Mouse (Mus musculus) limb, embryonic 15.5 days (tissue): ENCODE results near the gene Fam133b. TPM values are rescaled to one million over a fixed set of nuclear protein-coding genes. Genes with fewer than 3 reads are reported as not detected.
"Not testable (repeated sequence)": the region's sequence is repeated elsewhere in the genome, so short reads cannot be mapped to it uniquely, and the experiment has no call there.

Experiments used
- ATAC-seq: fragments of 200-750 bp; cut with Nextera tagmentation; 2 replicates; pipeline ENCODE4 v1.8.0; 2017; ENCODE audit warnings: low read depth, moderate TSS enrichment; ENCODE audit not compliant: insufficient number of reproducible peaks, low FRiP score, low TSS enrichment
- H3K27ac ChIP-seq: fragments of 300-500 bp; sonication (generic); 2 replicates; pipeline ENCODE4 v1.5.1; 2015; ENCODE audit warnings: moderate library complexity, mild to moderate bottlenecking, inconsistent platforms
- H3K27me3 ChIP-seq: fragments of 300-500 bp; sonication (generic); 2 replicates; pipeline ENCODE4 v1.6.1; 2015; ENCODE audit warnings: inconsistent platforms
- H3K36me3 ChIP-seq: fragments of 300-500 bp; sonication (generic); 2 replicates; pipeline ENCODE4 v1.6.1; 2015; ENCODE audit warnings: inconsistent platforms
- H3K4me1 ChIP-seq: fragments of 300-500 bp; sonication (generic); 2 replicates; pipeline ENCODE4 v1.6.1; 2015; ENCODE audit warnings: inconsistent platforms
- H3K4me2 ChIP-seq: fragments of 300-500 bp; sonication (generic); 2 replicates; pipeline ENCODE4 v1.6.1; 2015; ENCODE audit warnings: mild to moderate bottlenecking, inconsistent platforms
- H3K4me3 ChIP-seq: fragments of 300-500 bp; sonication (generic); 2 replicates; pipeline ENCODE4 v1.5.1; 2015; ENCODE audit warnings: mild to moderate bottlenecking, inconsistent platforms
- H3K9ac ChIP-seq: fragments of 300-500 bp; sonication (generic); 2 replicates; pipeline ENCODE4 v1.6.1; 2015; ENCODE audit warnings: inconsistent platforms
- H3K9me3 ChIP-seq: fragments of 300-500 bp; sonication (generic); 2 replicates; pipeline ENCODE4 v1.6.1; 2016; ENCODE audit warnings: inconsistent platforms
- WGBS: fragments of 180-500 bp; shearing (Covaris S2); methylation state at CpG from one replicate; pipeline ENCODE4 v1.1.7; 2015; 5-methylcytosine and 5-hydroxymethylcytosine counted together
- polyA plus RNA-seq: library from polyadenylated mRNA; unstranded; fragments of >200 nt; fragmentation: Nextera tagmentation; extraction: Ambion mirVana; gene quantifications from 2 replicates; pipeline ENCODE4 v1.2.1, GENCODE M21; 2015

The Fam133b gene
- polyA plus RNA-seq, 1 experiment from 2014 or later: 26.4 TPM

DNA sequence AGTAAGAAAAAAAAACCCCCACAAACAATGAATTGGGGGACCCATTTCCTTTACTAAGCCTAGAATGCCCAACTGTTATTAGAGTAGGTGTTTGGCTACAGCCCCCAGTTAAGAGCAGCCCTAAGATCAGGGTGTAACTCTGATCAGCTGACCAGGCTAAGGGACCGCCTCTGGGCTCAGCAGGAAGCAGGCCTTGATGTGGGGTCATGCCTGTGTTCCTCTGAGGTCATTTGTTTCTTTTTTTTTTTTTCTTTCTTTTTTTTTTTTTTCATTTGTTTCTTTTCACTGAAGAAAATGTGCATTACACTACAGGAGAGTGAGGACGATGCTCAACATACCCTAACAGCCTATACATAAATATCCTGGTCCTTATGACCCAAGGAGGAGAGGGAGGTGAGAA is 34.3 kb downstream of the Fam133b start:
- Histone ChIP-seq H3K9me3 (no peaks in the 10 kb centered on the region), H3K4me3 (no peak overlapping the region), H3K27me3 (no peaks in the 10 kb centered on the region), H3K9ac (no peak overlapping the region), H3K4me2 (no peak overlapping the region), H3K4me1 (no peaks in the 10 kb centered on the region), H3K36me3 (peaks cover 88% of the 10 kb centered on the region), H3K27ac (no peak overlapping the region)
- WGBS: 95% methylated on average over 2 of the region's 2 CpGs
- ATAC-seq: no peak

DNA sequence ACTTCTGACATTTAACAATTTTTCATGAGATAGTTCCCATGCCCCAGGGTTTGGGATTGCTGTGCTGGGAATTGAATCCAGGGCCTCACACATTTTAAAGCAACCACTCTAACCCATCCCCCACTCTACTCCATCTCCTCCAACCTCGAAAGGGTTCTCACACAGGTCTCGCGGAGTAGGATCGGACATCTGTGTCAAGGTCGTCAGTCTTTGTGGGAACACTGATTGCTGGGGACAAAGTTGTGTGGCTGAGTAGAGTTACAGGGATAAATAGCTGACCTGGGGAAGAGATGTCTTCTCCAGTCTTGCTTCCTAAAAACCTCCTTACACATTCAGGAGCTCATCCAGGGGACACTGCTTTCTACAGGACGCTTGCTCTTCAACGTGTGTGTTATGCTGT is 35.4 kb downstream of the Fam133b start:
- 92% methylated on average over 7 of the region's 7 CpGs for WGBS

DNA sequence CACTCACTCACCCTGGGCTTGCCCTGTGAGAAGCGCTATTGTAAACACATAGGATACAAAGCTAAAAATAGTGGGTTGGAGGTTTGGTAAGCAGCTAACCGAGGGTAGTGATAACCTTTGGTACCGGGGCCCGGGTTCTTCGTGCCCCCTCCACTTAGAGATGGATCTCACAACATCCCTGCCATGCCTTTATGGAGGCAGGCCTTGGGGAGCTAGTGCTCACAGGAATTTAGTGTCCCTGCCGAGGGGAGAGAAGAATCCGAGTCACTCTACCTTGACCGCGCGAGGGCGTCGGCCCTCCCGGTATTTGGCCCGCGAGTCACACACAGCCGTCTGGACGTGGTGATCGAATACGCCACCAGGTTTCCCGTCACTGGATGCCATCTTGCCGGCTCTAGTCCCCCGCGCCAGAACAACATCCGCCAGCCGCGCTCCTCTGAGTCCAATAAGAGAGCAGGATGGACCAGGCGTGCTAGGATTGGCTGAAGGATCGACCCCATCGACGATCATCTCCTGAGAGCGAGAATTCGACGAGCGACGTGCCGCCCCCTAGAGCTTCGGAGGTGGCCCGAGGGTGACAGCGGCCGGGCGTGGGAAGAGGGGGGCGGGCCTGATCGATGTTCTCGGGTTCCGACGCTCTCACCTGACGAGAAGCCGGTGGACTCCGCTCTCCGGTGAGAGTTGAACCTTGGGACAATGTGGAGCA is 52.2 kb downstream of the Fam133b start, which contains the start of gene Pex1:
Gene Pex1, plus strand, starts transcription at position 374 of the 706 bp plus-strand sequence.
- Histone ChIP-seq H3K4me2 (peak within 1 kb of the TSS; percentile 79), H3K4me3 (peak within 1 kb of the TSS; percentile 84), H3K27me3 (no peaks in the 10 kb centered on the region), H3K9me3 (no peaks in the 10 kb centered on the region), H3K9ac (peak within 1 kb of the TSS; percentile 57), H3K4me1 (peaks cover 15% of the 10 kb centered on the region), H3K36me3 (peaks cover 12% of the 10 kb centered on the region), H3K27ac (peak within 1 kb of the TSS; percentile 78)
- under 1% methylated on average over 50 of the region's 50 CpGs for WGBS
- ATAC-seq: peak; percentile 99

More for the DNA sequence above, 35.4 kb downstream of the Fam133b start:
- Histone ChIP-seq H3K9ac (no peak overlapping the region), H3K4me3 (no peak overlapping the region), H3K36me3 (peaks cover 87% of the 10 kb centered on the region), H3K4me1 (no peaks in the 10 kb centered on the region), H3K27me3 (no peaks in the 10 kb centered on the region), H3K9me3 (no peaks in the 10 kb centered on the region), H3K4me2 (no peak overlapping the region), H3K27ac (no peak overlapping the region)
- no peak for ATAC-seq

DNA sequence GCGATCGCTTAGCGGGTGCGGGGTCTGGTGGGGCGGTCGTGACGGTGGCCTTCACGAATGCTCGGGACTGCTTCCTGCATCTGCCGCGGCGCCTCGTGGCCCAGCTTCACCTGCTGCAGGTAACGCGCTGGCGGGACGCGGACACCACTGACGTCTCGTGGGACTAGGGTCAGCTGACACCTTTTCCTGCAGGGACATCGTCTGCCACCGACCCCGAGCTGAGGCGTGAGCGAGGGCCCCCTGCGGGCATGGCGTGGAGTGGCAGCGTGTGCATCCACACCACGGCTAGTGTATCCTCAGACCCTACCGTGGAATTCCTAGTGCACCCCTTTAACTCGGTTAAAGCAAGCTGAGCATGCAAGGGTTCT is 52.8 kb downstream of the Fam133b start, which contains the start of gene Rbm48:
Gene Rbm48, minus strand, starts transcription at position 187 of the 368 bp plus-strand sequence.
- Histone ChIP-seq H3K9me3 (no peaks in the 10 kb centered on the region), H3K4me3 (peak within 1 kb of the TSS; percentile 84), H3K4me2 (peak within 1 kb of the TSS; percentile 79), H3K27me3 (no peaks in the 10 kb centered on the region), H3K4me1 (peaks cover 15% of the 10 kb centered on the region), H3K27ac (peak within 1 kb of the TSS; percentile 78), H3K9ac (peak within 1 kb of the TSS; percentile 57), H3K36me3 (peaks cover 7% of the 10 kb centered on the region)
- ATAC-seq: peak; percentile 74; the same call in 1 of the 2 replicates
- WGBS: under 1% methylated on average over 31 of the region's 31 CpGs

DNA sequence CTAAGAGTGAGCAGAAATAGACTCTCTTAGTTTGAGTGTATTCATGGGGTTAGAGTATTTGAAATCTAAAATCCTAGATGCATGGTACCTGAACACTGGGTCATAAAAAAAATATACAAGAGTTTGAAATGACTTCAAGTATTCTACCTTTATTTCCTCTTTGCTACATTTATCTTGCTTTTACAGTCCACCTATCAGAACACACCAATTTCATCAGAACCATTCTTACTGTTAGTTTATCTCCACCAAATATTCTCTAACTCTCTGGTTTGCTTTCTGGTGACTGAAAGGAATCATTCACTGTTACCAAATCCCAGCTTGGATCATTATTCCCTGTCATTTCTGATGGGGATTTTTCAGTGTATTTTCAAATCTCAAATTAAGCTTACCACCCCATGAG is 53.5 kb downstream of the Fam133b start:
- Histone ChIP-seq H3K27me3 (no peaks in the 10 kb centered on the region), H3K36me3 (no peaks in the 10 kb centered on the region; the same call in none of the 2 replicates), H3K9me3 (no peaks in the 10 kb centered on the region), H3K9ac (no peak overlapping the region), H3K27ac (no peak overlapping the region), H3K4me3 (peak overlapping the region; percentile 84), H3K4me2 (peak overlapping the region; percentile 79), H3K4me1 (peaks cover 15% of the 10 kb centered on the region)
- ATAC-seq: no peak

DNA sequence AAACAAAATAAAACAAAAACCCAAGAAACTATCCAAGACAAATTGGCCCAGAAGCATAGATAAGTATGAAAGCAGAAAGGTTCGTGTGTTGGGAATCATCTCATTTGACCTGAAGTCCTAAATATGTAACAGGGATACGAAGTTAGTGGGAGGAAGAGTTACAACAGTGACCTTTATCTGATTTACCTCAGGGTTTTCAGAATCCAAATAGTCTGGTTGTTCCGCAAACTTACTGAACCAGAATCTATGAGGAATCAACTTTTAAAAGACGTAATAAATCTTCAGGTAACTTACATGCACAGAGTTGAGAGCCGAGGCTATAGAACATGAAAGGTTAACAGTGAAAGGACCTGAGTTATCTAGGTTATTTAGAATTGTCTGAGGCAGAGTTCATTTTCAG is 55.1 kb downstream of the Fam133b start:
- 85% methylated on average over 5 of the region's 5 CpGs for WGBS
- Histone ChIP-seq H3K4me1 (peaks cover 15% of the 10 kb centered on the region), H3K4me3 (no peak overlapping the region), H3K27me3 (no peaks in the 10 kb centered on the region), H3K27ac (no peak overlapping the region), H3K9me3 (no peaks in the 10 kb centered on the region), H3K9ac (no peak overlapping the region), H3K36me3 (peaks cover 1% of the 10 kb centered on the region), H3K4me2 (no peak overlapping the region)
- no peak for ATAC-seq

DNA sequence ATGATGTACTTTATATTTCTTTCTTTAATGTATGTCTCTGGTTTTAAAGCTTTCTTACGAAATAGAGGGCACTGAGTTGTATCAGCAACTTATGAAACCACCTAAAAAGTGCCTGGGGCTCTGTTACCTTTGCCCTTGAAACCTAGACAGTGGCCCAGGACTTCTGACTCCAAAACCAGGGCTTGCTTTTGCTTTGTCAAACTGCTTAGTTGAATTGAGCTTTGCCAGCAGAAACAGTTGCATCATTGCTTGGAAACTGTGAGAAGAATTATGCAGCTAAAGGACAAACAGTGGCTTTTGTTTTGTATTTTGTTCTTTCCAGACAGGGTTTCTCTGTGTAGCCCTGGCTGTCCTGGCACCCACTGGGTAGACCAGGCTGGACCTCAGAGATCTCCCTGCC is 56.7 kb downstream of the Fam133b start:
- H3K27ac ChIP-seq: no peak overlapping the region
- H3K36me3 ChIP-seq: peaks cover 8% of the 10 kb centered on the region
- no peak for ATAC-seq
- H3K27me3 ChIP-seq: no peaks in the 10 kb centered on the region
- H3K4me1 ChIP-seq: peaks cover 6% of the 10 kb centered on the region
- H3K4me3 ChIP-seq: no peak overlapping the region
- no peak overlapping the region for H3K9ac ChIP-seq
- no peak overlapping the region for H3K4me2 ChIP-seq
- H3K9me3 ChIP-seq: no peaks in the 10 kb centered on the region
- 82% methylated on average over 1 of the region's 1 CpGs for WGBS

DNA sequence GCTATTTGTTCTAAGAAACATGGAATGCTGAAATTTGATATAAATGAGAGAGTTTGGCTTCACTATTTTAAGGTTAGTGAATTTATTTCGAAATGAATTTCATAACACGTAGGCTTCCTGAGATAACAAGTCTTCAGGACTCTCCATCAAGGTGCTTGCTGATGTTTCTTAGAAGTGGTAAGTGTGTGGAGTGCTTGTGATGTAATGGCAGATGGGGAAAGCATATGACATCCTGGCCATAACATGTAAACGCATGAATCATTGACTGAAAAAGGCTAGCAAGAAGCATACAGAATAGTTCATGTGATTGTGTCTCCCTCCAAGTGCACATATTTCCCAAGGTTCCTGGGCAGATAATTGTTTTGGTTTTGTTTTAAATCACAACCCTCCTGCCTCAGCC is 57.2 kb downstream of the Fam133b start:
- H3K4me2 ChIP-seq: no peak overlapping the region
- H3K27me3 ChIP-seq: no peaks in the 10 kb centered on the region
- no peaks in the 10 kb centered on the region for H3K9me3 ChIP-seq
- no peak overlapping the region for H3K9ac ChIP-seq
- H3K4me3 ChIP-seq: no peak overlapping the region
- peaks cover 5% of the 10 kb centered on the region; the same call in 1 of the 2 replicates for H3K4me1 ChIP-seq
- no peak overlapping the region for H3K27ac ChIP-seq
- peaks cover 13% of the 10 kb centered on the region for H3K36me3 ChIP-seq
- no peak for ATAC-seq
- 87% methylated on average over 3 of the region's 3 CpGs for WGBS

DNA sequence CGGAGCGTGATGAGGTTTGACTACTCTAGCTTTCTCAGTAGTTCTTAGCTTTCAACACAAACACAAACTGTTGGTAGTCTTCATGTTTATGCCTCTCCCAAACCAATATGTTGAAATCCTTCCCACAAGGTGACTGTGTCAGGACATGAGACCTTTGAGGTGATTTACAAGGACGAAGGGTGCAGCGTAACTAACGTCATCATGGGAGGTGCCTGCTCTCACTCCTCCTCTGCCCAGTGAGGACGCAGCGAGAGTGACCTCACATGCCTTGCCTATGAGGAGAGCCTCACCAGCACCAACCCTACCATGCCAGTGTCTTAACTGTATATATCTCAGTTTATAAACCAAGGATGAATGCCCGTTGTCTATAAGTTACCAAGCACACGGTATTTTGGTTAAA is 63.5 kb downstream of the Fam133b start:
- no peak overlapping the region for H3K4me3 ChIP-seq
- H3K4me1 ChIP-seq: no peaks in the 10 kb centered on the region
- no peak overlapping the region for H3K27ac ChIP-seq
- H3K9ac ChIP-seq: no peak overlapping the region
- WGBS: 95% methylated on average over 9 of the region's 9 CpGs
- no peaks in the 10 kb centered on the region for H3K27me3 ChIP-seq
- no peaks in the 10 kb centered on the region for H3K9me3 ChIP-seq
- no peak overlapping the region for H3K4me2 ChIP-seq
- H3K36me3 ChIP-seq: peaks cover 42% of the 10 kb centered on the region
- no peak for ATAC-seq

DNA sequence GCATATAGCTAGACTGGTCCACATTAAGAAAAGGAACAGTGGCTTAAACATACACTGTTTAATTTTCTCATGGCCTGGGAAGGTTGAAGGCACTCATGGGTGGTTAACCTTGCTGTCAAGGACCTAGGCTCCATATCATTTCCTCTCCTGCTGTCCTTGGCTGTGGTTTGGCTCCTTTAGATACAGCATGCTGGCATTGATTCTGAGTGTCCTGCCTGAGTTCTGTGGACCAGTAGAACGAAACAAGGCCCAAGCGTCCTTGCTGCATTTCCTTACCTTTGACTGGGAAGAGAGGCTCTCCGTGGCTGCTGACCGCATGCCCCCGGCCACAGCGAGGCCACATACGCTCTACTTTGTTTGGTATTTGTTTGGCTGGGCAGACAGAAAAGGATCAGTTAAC is 65.6 kb downstream of the Fam133b start:
- H3K4me2 ChIP-seq: no peak overlapping the region
- no peak for ATAC-seq
- H3K9me3 ChIP-seq: no peaks in the 10 kb centered on the region
- no peak overlapping the region for H3K27ac ChIP-seq
- peaks cover 46% of the 10 kb centered on the region for H3K36me3 ChIP-seq
- no peaks in the 10 kb centered on the region for H3K27me3 ChIP-seq
- no peak overlapping the region for H3K4me3 ChIP-seq
- 95% methylated on average over 7 of the region's 7 CpGs for WGBS
- no peaks in the 10 kb centered on the region for H3K4me1 ChIP-seq
- H3K9ac ChIP-seq: no peak overlapping the region

DNA sequence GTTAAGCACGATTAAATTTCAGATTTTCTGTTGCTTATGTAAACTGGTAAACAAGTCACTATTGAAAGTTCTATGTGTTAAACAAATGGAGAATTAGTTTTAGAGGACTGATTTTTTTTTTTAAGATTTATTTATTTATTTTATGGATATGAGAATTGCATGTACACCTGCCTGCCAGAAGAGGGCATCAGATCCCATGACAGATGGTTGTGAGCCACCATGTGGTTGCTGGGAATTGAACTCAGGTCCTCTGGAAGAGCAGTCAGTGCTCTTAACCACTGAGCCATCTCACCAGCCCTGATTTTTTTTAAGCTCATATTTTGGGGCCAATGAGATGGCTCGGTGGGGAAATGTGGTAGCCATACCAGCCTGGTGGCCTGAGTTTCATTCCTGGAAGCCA is 68.2 kb downstream of the Fam133b start:
- not testable (repeated sequence) for H3K4me1 ChIP-seq, H3K4me2 ChIP-seq, H3K9me3 ChIP-seq, H3K4me3 ChIP-seq, H3K27me3 ChIP-seq, H3K27ac ChIP-seq, H3K9ac ChIP-seq, ATAC-seq
- whole genome bisulfite sequencing: 94% methylated on average over 2 of the region's 2 CpGs
- H3K36me3 ChIP-seq: peaks cover 48% of the 10 kb centered on the region
